Mouse (Mus musculus): ENCODE measurements around the gene Ndufv3. TPM values are rescaled to one million over a fixed set of nuclear protein-coding genes. Genes with fewer than 3 reads are reported as not detected.

Ndufv3 gene
- polyA plus RNA-seq, 2 experiments: 65.5 to 194 TPM

- WGBS (ENCODE audit: insufficient replicate concordance): 50% methylated on average over 11 of the region's 11 CpGs
- H3K4me3 ChIP-seq (ENCODE audit: insufficient read depth in 1 of 2, low read depth in 2 of 2, low read length in 2 of 2): no peak overlapping the region
- H3K4me1 ChIP-seq (replicated peaks; ENCODE audit: control insufficient read depth in 2 of 2, insufficient read depth in 2 of 2, low read length in 1 of 2): peaks cover 0 to 3% of the 10 kb centered on the region in 2 experiments; a peak in 1 of 4 replicates
- H3K4me2 ChIP-seq (ENCODE audit: low read depth): no peak overlapping the region
- no peak for TF ChIP-seq EP300 (IDR thresholded peaks at IDR 0.05; ENCODE audit: low read depth)
- DNase-seq (ENCODE audit: low read depth in 3 of 3, low spot score in 3 of 3) (no peak), ATAC-seq (ENCODE audit: insufficient read depth) (no peak)
- H3K9me3 ChIP-seq (ENCODE audit: control insufficient read depth, low read length): no peaks in the 10 kb centered on the region
- H3K27ac ChIP-seq: no peak overlapping the region
- no peak overlapping the region for H3K9ac ChIP-seq (replicated peaks)
- H3K27me3 ChIP-seq (ENCODE audit: control insufficient read depth, insufficient read depth, low read length): no peaks in the 10 kb centered on the region
- no peaks in the 10 kb centered on the region for H3K36me3 ChIP-seq (replicated peaks; ENCODE audit: control insufficient read depth, insufficient read depth, low read depth)
Measured at GRCm38 (mm10) chr17:31479108-31479844, 40.6 kb upstream of the Ndufv3 start.

GRCm38 (mm10) chr17:31486616-31487198 is 33.2 kb upstream of the Ndufv3 start:
- Histone ChIP-seq H3K9me3 (ENCODE audit: control insufficient read depth, low read length) (no peaks in the 10 kb centered on the region), H3K36me3 (replicated peaks; ENCODE audit: control insufficient read depth, insufficient read depth, low read depth) (no peaks in the 10 kb centered on the region), H3K4me2 (ENCODE audit: low read depth) (no peak overlapping the region), H3K27ac (no peak overlapping the region), H3K4me3 (ENCODE audit: insufficient read depth in 1 of 2, low read depth in 2 of 2, low read length in 2 of 2) (no peak overlapping the region), H3K9ac (replicated peaks) (no peak overlapping the region), H3K4me1 (replicated peaks; ENCODE audit: control insufficient read depth in 2 of 2, insufficient read depth in 2 of 2, low read length in 1 of 2) (no peaks in the 10 kb centered on the region), H3K27me3 (ENCODE audit: control insufficient read depth, insufficient read depth, low read length) (no peaks in the 10 kb centered on the region)
- DNase-seq (ENCODE audit: low read depth in 3 of 3, low spot score in 3 of 3) (no peak), ATAC-seq (ENCODE audit: insufficient read depth) (no peak)
- TF ChIP-seq EP300 (IDR thresholded peaks at IDR 0.05; ENCODE audit: low read depth) (no peak), CTCF (IDR thresholded peaks at IDR 0.05; ENCODE audit: low read depth) (no peak)
- 72% methylated on average over 10 of the region's 10 CpGs for WGBS (ENCODE audit: insufficient replicate concordance)

GRCm38 (mm10) chr17:31487433-31488060 is 32.4 kb upstream of the Ndufv3 start:
- Histone ChIP-seq H3K9me3 (ENCODE audit: control insufficient read depth, low read length) (no peaks in the 10 kb centered on the region), H3K36me3 (replicated peaks; ENCODE audit: control insufficient read depth, insufficient read depth, low read depth) (no peaks in the 10 kb centered on the region), H3K27me3 (ENCODE audit: control insufficient read depth, insufficient read depth, low read length) (no peaks in the 10 kb centered on the region), H3K4me3 (ENCODE audit: insufficient read depth in 1 of 2, low read depth in 2 of 2, low read length in 2 of 2) (no peak overlapping the region), H3K4me1 (replicated peaks; ENCODE audit: control insufficient read depth in 2 of 2, insufficient read depth in 2 of 2, low read length in 1 of 2) (no peaks in the 10 kb centered on the region), H3K9ac (replicated peaks) (no peak overlapping the region), H3K4me2 (ENCODE audit: low read depth) (no peak overlapping the region), H3K27ac (no peak overlapping the region)
- WGBS (ENCODE audit: insufficient replicate concordance): 42% methylated on average over 6 of the region's 6 CpGs
- ATAC-seq (ENCODE audit: insufficient read depth) (no peak), DNase-seq (ENCODE audit: low read depth in 3 of 3, low spot score in 3 of 3) (no peak)
- TF ChIP-seq CTCF (IDR thresholded peaks at IDR 0.05; ENCODE audit: low read depth) (no peak), EP300 (IDR thresholded peaks at IDR 0.05; ENCODE audit: low read depth) (no peak)

GRCm38 (mm10) chr17:31491355-31491754 is 28.6 kb upstream of the Ndufv3 start:
- TF ChIP-seq EP300 (IDR thresholded peaks at IDR 0.05; ENCODE audit: low read depth) (no peak), CTCF (IDR thresholded peaks at IDR 0.05; ENCODE audit: low read depth) (no peak)
- no peak for ATAC-seq (ENCODE audit: insufficient read depth)
- Histone ChIP-seq H3K9me3 (ENCODE audit: control insufficient read depth, low read length) (no peaks in the 10 kb centered on the region), H3K27me3 (ENCODE audit: control insufficient read depth, insufficient read depth, low read length) (no peaks in the 10 kb centered on the region), H3K36me3 (replicated peaks; ENCODE audit: control insufficient read depth, insufficient read depth, low read depth) (peaks cover 8% of the 10 kb centered on the region; the same call in 1 of the 2 replicates), H3K27ac (no peak overlapping the region), H3K9ac (replicated peaks) (no peak overlapping the region), H3K4me1 (replicated peaks; ENCODE audit: control insufficient read depth in 2 of 2, insufficient read depth in 2 of 2, low read length in 1 of 2) (no peaks in the 10 kb centered on the region), H3K4me2 (ENCODE audit: low read depth) (no peak overlapping the region), H3K4me3 (ENCODE audit: insufficient read depth in 1 of 2, low read depth in 2 of 2, low read length in 2 of 2) (no peak overlapping the region)
- no peak for DNase-seq (ENCODE audit: low read depth in 3 of 3, low spot score in 3 of 3)

- ATAC-seq (ENCODE audit: insufficient read depth) (no peak), DNase-seq (ENCODE audit: low read depth in 3 of 3, low spot score in 3 of 3) (peak; percentile 36 to 50 (median 47))
- H3K4me3 ChIP-seq (ENCODE audit: insufficient read depth in 1 of 2, low read depth in 2 of 2, low read length in 2 of 2): no peak overlapping the region
- no peak overlapping the region for H3K27ac ChIP-seq
- TF ChIP-seq EP300 (IDR thresholded peaks at IDR 0.05; ENCODE audit: low read depth): no peak
- peak; percentile 95 for TF ChIP-seq CTCF (IDR thresholded peaks at IDR 0.05; ENCODE audit: low read depth)
- H3K9ac ChIP-seq (replicated peaks): no peak overlapping the region
- H3K4me2 ChIP-seq (ENCODE audit: low read depth): no peak overlapping the region
- H3K9me3 ChIP-seq (ENCODE audit: control insufficient read depth, low read length): no peaks in the 10 kb centered on the region
- H3K36me3 ChIP-seq (replicated peaks; ENCODE audit: control insufficient read depth, insufficient read depth, low read depth): peaks cover 13% of the 10 kb centered on the region
- H3K27me3 ChIP-seq (ENCODE audit: control insufficient read depth, insufficient read depth, low read length): no peaks in the 10 kb centered on the region
- H3K4me1 ChIP-seq (replicated peaks; ENCODE audit: control insufficient read depth in 2 of 2, insufficient read depth in 2 of 2, low read length in 1 of 2): no peaks in the 10 kb centered on the region
- 0% methylated on average over 2 of the region's 2 CpGs for WGBS (ENCODE audit: insufficient replicate concordance)
Measured at GRCm38 (mm10) chr17:31492416-31492815, 27.5 kb upstream of the Ndufv3 start.
